ENCODE assay signal across 10 mouse cellular contexts in the genomic region with DNA sequence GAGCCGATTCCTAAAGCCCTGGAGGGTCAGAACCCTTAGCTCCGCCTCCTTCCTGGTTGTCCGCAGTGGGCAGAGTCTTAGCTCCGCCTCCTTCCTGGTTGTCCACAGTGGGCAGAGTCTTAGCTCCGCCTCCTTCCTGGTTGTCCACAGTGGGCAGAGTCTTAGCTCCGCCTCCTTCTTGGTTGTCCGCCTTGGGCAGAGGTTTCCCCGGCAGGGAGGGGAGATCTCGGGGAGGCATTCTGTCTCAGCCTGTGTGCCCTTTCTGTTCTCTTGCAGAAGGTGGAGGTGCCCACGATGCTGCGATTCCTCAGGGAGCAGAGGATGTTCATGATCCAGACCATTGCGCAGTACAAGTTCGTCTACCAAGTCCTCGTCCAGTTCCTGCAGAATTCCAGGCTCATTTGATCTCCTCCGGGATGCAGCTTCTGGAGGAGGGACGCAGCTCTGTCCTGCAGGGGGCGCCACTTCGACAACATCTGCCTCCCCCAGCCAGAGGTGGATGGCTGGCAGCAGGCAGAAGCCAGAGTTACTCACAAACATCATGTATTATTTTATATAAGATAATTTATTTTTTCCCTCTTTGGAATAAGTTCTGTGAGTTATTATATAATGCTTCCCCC. TPM values are rescaled to one million over a fixed set of nuclear protein-coding genes. Genes with fewer than 3 reads are reported as not detected.
DNase-seq lines count a peak whose midpoint lies in the region; ATAC-seq and TF ChIP-seq lines count a peak whose summit lies in the region.
"Had no signal": no experiment of that assay in that cellular context is flagged by ENCODE, and none has a peak within 500 bp of the region (broad histone marks: within the 10 kb centered on the region; RNA-seq: fewer than 3 reads in every experiment).

No protein-coding gene starts in this region.

- peaks cover 12% of the 10 kb centered on the region; the same call in 1 of the 2 replicates for H3K4me1 ChIP-seq in kidney, postnatal 0 days (replicated peaks; ENCODE audit: insufficient read depth, low read length)

- no peaks in the 10 kb centered on the region for H3K27me3 ChIP-seq in kidney, postnatal 0 days (ENCODE audit: insufficient read depth, low read length)
- H3K27me3 ChIP-seq: embryonic facial prominence, embryonic 12.5 days had no signal

- TF ChIP-seq CTCF in kidney, postnatal 0 days (IDR thresholded peaks at IDR 0.05; ENCODE audit: low read depth), result peak; percentile 48; the same call in 1 of the 2 replicates

- H3K36me3 ChIP-seq in kidney, postnatal 0 days (ENCODE audit: insufficient read depth, low read length), result peaks cover 32% of the 10 kb centered on the region; the same call in 1 of the 2 replicates

- H3K4me2 ChIP-seq in kidney, postnatal 0 days (ENCODE audit: low read length), result no peak overlapping the region
- H3K4me2 ChIP-seq: embryonic facial prominence, embryonic 12.5 days had no signal

- no peak overlapping the region for H3K4me3 ChIP-seq in kidney, postnatal 0 days (replicated peaks; ENCODE audit: low read depth, low read length)
- H3K4me3 ChIP-seq: embryonic facial prominence, embryonic 12.5 days; hindbrain, embryonic 10.5 days had no signal

- no peak overlapping the region for H3K9ac ChIP-seq in kidney, postnatal 0 days (ENCODE audit: low read depth, low read length)
- H3K9ac ChIP-seq: embryonic facial prominence, embryonic 12.5 days had no signal

- H3K9me3 ChIP-seq in kidney, postnatal 0 days (replicated peaks; ENCODE audit: low read length), result no peaks in the 10 kb centered on the region
- H3K9me3 ChIP-seq: embryonic facial prominence, embryonic 12.5 days; hindbrain, embryonic 10.5 days had no signal

- no peak for ATAC-seq in CD4-positive, CD25-positive, alpha-beta regulatory T cell, adult 4 months
- ATAC-seq in kidney, postnatal 0 days (replicated peaks; ENCODE audit: low FRiP score, low read depth), result no peak

- peak; percentile 51 for DNase-seq in CD4-positive, CD25-positive, alpha-beta regulatory T cell, adult 2 months (ENCODE audit: low read depth, low spot score)
- DNase-seq in kidney, postnatal 0 days (ENCODE audit: low spot score), result no peak
- DNase-seq in kidney, postnatal 14 days, result no peak
- DNase-seq in A20 (ENCODE audit: low read depth, low spot score) (peak; percentile 89), MN1 (ENCODE audit: low spot score) (no peak)
- DNase-seq in induced T-regulatory cell, adult 2 months (ENCODE audit: low read depth), result peak; percentile 19
- DNase-seq in frontal cortex, adult 2 months (ENCODE audit: extremely low spot score in 1 of 2, low spot score in 1 of 2), result no peak

- WGBS in kidney, postnatal 0 days, result 86% methylated on average over 18 of the region's 18 CpGs

- H3K27ac ChIP-seq in kidney, postnatal 0 days, result no peak overlapping the region
- H3K27ac ChIP-seq: embryonic facial prominence, embryonic 12.5 days; hindbrain, embryonic 10.5 days had no signal

RNA-seq across cellular contexts. Expression of a gene that starts 52.4 kb away (rescaled TPM):
- 1 to 10 TPM; 6.7 to 8.9 TPM for polyA plus RNA-seq in CD4-positive, CD25-positive, alpha-beta regulatory T cell, adult 4 months (2017; shearing (Covaris generic))
- polyA plus RNA-seq in kidney, postnatal 0 days (2015; fragmentation: Nextera tagmentation; extraction: Ambion mirVana), result 70.4 and 72.1 TPM in 2 replicates
- polyA plus RNA-seq in frontal cortex, adult 2 months (2012; rRNA removed), result 131 and 155 TPM in 2 replicates

Comparison
In these comparisons a context has a peak if more than half of its experiments do, and no peak if none do; other contexts are left out.
1. DNase-seq: peak in CD4-positive, CD25-positive, alpha-beta regulatory T cell, adult 2 months (single experiment), A20 (single experiment) and induced T-regulatory cell, adult 2 months (single experiment); none in kidney, postnatal 0 days (single experiment), kidney, postnatal 14 days (single experiment), MN1 (single experiment) and frontal cortex, adult 2 months (0 of 2).